Mouse (Mus musculus) intestine, embryonic 16.5 days (tissue): Measurements from ENCODE around the gene Gtdc1. TPM values are rescaled to one million over a fixed set of nuclear protein-coding genes. Genes with fewer than 3 reads are reported as not detected.

Experiments used
- polyA plus RNA-seq: library from polyadenylated mRNA; unstranded; fragments of >200 nt; fragmentation: Nextera tagmentation; extraction: Ambion mirVana; gene quantifications from 2 replicates; pipeline ENCODE4 v1.2.1, GENCODE M21; 2015

Gtdc1 gene
- polyA plus RNA-seq, 1 experiment from 2014 or later = 6.6 TPM

Other genes starting within 250 kb of the Gtdc1 start
- 26.9 and 30.9 TPM in 2 replicates for gene Zeb2, start 189.7 kb upstream of the Gtdc1 start, polyA plus RNA-seq